Mouse (Mus musculus) Muller cell, postnatal 12 days (primary cell): Measurements from ENCODE around the gene Aco2.
A peak's percentile ranks its signal among the peaks of the same experiment; 100 is the strongest.

Source experiments
- DNase-seq: peaks from one replicate; pipeline ENCODE4 v3.0.0-alpha.2; 2015; ENCODE audit errors: inconsistent ontology term

Aco2 gene

GRCm38 (mm10) chr15:81917621-81918463 is 45.7 kb downstream of the Aco2 start:
- DNase-seq: peak; percentile 46

- no peak for DNase-seq
Observed at GRCm38 (mm10) chr15:81919062-81919461, 47.0 kb downstream of the Aco2 start.

DNA sequence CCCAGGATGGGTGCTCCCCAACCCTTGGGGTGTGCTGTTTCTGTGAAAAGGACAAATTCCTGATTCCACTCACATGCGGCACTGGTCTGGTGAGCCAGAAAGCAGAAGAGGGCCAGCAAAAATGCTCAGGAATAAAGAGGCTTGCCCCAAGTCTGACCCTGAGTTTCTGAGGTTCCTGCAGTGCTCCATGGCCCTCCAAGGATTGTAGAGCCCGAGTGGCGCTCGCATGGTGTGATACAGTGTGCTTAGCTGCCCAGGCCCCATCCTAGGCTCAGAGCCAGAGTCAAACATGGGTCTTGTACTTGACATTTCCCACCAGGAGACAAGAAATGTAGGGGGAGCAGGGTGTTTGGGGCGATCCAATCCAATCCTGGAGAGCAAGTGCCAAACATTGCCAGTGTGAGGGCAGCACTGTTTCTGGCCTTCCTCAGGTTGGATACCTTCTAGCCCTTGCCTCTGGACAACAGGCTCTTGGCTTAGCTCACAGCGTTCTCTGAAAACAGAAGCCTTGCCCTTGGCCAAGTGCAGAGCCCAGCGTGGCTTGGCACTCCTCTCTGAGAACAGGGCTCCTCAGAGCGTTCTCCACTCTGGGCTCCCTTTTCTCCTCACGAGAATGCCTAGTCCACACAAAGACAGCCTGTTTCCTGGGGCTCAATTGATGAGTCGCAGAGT is 48.6 kb downstream of the Aco2 start:
- DNase-seq: peak; percentile 34

DNA sequence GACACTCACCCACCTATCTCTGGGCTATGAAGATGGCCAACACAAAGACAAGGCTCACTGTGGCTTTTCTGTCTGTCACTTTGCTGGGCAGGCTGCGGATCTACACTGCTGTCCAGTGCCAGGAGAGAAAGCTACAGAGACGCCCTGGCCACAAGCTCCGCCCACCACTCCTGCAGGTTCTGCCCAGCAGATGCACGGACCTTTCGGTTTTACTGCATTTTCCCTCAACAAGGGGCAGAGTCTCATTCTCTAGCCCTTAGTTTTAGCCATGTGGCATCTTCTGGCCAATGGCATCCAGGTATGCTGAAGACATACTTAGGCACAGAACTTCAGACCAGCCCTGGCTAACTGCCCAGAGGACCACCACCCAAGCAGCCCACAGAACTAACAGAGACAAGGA is 49.1 kb downstream of the Aco2 start:
- peak; percentile 78 for DNase-seq

DNA sequence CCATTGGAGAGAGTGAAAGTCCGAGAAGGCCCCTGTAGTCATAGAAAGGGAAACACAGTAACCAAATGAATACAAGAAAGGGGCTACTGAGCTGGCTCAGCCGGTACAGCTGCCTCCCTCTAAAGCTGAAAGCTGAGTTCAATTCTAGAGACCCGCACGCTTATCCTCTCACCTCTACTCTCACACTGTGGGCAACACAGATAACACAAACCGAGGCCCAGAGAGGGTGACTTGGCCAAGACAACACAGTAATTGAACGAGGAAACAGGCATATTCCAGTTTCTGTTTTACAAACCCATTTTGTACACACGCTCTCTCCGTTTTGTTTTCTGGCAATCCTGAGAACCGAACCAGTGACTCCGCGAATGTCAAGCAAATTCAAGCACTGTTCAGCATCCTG is 52.8 kb downstream of the Aco2 start:
- no peak for DNase-seq

DNA sequence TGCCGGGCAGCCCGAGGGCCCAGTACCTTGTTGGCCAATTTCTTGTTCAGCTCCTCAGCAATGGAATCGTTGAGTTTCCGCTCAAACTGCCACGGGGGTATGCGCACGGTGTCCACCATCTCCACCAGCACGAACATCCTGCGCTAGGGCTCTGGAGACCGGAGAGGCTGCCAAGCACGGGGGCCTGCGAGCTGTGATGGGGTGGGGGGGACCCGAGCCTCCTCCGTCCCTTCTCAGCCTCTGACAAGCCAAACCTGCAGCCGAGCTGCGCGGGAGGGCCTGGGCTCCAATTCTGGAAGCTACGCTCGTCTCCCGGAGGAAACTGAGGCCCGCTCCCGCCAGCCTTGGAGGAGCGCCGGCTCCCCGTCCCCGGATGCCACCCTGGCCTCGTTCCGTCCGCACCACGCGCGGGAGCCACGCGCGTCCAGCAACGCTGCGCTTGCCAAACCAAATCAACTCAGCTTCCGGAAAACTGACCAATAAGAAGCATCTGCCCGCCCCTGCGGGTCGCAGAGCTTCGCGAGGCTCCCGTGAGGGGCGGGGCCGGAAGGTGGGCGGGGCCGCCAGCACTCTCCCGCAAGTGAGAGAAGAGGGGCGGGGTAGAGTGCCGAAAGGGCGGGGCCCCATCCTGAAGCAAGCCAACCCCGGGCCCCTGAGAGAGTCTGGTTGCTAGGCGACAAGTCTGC is 53.8 kb downstream of the Aco2 start, which contains the start of gene Polr3h:
Gene Polr3h, minus strand, starts transcription at position 481 of the 686 bp plus-strand sequence.
- DNase-seq: peak; percentile 99

DNA sequence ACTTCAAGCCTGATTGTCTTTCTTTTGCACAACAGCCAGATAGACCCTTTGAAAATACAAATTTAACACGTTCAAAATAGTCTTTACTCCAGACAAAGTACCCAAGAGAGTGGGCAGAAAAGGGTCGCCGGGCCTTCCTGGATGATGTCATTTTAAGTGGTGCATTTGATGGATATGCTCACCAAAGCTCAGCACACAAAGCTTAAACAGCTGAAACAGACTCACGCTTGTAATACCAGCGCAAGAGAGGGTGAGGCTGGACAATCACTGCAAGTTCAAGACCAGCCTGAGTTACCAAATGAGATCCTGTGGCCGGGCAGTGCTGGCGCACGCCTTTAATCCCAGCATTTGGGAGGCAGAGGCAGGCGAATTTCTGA is 54.3 kb downstream of the Aco2 start:
- no peak for DNase-seq

DNA sequence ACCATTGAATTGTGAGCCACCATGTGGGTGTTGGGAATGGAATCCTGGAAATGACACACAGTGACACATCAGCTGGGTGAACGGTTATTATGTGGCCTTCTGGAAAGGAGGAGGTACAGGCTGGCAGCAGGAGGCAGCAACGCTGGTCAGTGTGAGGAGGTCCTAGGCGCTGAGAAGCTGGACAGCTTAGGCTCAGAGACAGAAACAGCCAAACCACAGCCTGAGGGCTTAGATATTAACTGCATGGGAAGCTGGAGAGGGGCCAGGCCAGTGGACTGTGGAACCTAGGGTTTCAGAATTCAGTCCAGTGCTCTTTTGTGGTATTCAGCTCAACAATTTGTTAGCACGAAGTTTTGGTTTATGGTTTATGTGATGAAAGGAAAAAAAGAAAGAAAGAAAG is 55.6 kb downstream of the Aco2 start:
- DNase-seq: peak; percentile 91

GRCm38 (mm10) chr15:81928277-81928676 is 56.2 kb downstream of the Aco2 start:
- DNase-seq: peak; percentile 93

DNA sequence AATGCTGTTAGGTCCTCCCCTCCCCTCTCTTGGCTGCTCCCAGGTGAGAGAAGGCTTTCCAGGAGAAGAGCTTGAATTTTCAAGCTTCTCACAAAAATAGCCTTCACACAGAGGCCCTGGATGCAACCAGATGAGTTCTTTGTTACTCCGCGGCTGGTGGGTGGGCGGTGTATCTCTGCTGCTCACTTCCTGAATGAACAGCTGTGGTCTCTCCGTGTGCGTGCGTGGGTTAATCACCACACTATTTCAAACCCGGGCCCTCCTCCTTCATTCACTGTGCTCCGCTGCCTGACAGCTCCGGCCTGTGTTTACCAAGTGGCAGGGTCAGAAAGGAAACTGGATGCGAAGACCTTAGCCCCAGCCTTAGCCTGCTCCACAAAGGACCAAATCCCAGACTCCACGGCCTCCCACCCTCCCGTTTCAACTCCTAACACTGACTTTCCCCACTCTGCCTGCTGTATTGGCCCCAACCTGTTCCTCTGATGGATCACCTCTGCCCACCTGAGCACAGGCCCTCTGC is 60.9 kb downstream of the Aco2 start:
- peak; percentile 37 for DNase-seq

DNA sequence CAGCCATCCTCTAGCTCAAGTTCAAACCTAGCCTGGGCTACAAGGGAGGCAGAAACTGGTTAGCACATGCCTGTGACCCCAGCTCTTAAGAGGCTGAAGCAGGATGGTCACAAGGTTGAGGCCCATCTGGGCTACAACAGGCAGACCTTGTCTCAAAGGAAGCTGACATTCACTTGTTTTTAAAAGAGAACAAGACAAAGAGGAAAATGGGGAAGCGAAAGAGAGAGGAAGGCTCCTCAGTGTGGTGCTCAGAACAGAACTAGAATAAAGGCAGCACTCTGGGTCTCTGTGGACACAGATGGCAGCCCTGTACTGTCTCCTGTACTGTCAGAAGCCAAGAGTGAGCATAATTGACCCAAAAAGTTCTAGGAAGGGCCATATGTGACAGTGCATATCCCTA is 61.9 kb downstream of the Aco2 start:
- DNase-seq: no peak

GRCm38 (mm10) chr15:81935869-81936637 is 63.9 kb downstream of the Aco2 start:
- DNase-seq: peak; percentile 87

- no peak for DNase-seq
Observed at GRCm38 (mm10) chr15:81936679-81937078, 64.6 kb downstream of the Aco2 start, which contains the start of gene Csdc2. Gene Csdc2, plus strand, starts transcription at chr15:81936759.

DNA sequence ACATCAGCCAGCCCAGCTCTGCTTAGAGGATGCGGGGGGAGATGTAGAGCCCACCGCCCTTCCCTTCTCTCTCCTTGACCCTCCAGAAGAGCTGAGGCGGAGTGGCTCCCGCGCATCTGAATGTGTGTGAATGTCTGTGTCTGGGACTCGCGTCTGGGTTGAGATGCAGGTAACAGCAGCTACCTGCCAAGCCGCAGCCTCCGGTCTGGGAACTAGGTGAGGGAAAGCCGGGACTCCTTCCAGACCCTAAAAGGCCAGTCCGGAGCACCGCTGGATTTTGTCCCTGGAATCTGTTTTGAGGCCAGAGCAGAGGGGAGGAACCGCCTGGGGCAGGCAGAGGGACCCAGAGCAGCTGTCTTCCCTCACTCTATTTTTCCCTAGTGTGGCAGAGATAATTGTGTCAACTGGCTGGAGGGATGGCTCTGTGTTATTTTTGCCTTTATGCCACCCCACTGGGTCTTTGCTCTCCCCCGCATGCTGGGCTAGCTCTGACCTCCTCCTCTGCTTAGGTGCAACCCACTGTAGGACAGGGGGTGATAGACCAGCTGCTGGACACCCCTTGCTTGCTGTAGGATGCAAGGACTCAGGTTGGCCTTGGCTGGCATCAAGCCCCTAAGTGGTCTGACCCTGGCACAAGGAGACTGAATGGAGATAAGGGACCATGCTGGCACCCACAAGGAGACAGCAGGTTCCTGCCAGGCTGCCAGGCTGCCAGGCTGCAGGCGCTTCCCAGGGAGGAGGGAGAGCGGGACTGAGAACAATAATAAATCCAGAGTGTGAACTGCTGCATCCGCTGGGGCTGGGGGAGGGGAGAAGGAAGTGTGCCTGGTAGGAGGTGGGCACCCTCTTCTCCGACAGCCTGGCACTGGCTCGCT is 65.2 kb downstream of the Aco2 start:
- DNase-seq: peak; percentile 45

DNA sequence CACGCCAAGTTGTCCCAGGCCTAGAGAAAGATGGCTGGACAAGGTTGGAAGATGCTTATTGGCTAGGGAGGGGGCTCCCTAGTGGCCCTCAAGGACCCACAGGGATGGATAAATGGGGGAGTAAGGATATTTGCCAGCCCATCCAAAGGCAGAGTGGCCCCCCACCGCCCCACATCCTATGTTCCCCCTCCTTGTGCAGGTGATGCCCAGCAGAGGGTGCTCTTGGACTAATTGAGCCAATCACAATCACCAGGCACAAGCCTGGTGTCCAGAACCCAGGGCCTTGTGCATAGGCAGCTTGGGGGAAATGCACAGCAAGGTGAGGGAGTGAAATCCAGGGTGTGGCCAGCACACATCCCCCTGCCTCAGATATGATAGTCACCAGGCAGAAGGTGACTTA is 66.1 kb downstream of the Aco2 start:
- peak; percentile 47 for DNase-seq

GRCm38 (mm10) chr15:81939157-81939715 is 67.1 kb downstream of the Aco2 start:
- no peak for DNase-seq

DNA sequence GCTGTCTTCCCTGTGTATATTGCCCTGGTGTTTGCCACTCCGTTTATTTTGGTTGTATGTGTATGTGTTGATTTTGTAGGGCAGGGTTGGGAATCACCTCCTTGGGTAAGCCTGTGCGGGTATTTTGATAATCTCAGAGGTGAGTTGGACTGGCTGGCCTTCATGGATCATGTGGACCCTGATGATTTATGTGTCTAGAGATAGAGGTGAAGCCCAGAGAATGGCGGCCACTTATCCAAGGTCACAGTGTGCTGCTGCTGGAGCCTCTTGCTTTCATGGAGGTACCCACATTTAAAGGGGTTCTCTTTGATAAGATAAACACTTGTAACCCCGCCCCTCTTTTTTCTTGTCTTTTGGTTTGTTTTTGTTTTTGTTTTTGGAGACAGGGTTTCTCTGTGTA is 67.7 kb downstream of the Aco2 start:
- no peak for DNase-seq

DNA sequence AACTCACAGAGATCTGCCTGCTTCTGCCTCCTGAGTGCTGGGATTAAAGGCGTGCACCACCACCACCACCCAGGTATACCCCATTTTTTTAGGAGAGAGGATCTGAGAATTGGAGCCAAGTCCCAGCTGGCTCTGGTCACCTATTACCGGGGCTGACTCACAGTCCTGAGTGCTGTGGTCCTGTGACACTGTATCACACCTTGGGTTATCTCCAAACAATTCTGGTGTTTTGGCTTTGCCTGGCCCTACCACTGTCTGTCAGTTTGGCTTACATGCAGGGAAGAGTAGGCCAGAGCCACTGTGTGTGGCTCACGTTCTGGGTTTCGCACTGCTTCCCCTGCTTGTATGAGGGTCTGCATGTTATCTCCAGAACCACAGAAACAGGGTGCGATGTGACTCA is 68.1 kb downstream of the Aco2 start:
- DNase-seq: no peak

- no peak for DNase-seq
Observed at GRCm38 (mm10) chr15:81941010-81941409, 68.9 kb downstream of the Aco2 start.

GRCm38 (mm10) chr15:81943176-81943749 is 71.2 kb downstream of the Aco2 start:
- DNase-seq: no peak
